Mouse (Mus musculus): ENCODE data around the gene Cplx3. TPM values are rescaled to one million over a fixed set of nuclear protein-coding genes. Genes with fewer than 3 reads are reported as not detected.

Gene Cplx3
- not detected for polyA plus RNA-seq (2015; fragmentation: Illumina TruSeq; extraction: RNeasy Lipid Tissue Mini Kit (QIAGEN cat#74804); ENCODE audit: insufficient read depth, low read depth, low replicate concordance)

DNA sequence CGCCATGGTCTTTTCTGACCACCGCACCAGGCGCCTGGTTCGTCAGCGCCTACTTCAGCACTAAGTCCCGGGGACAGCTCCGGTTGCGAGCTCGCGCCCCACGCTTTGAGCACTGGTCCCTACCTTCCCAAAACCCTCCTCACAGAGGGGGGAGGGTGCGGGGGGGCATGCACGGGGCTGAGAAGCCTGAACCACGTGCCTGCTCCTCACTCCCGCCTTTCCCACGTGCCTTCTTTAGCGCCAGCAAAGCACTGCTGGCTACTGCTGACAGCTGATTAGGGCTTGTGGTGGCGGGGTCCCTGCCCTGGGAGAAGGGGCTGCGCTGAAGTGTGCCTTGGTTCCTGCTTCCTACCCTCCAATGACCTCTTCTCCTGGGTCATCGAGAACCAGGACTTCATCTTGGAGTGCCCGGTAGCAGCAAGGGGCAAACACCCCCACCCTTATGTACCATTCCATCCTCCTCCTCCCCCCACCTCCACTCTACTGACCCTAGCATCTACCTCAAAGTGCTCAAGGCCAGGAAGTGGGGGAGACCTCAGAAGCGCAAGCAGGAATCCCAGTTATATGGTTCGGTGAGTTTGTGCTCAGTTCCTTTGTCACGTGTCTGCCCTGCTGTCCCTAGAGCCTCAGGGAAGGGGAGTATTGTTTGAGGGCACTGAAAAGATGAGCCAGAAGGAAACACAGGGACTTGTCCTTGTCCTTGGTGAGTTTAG, at the start of gene Cplx3:
TSS of gene Cplx3 (minus strand) at position 143 of the 713 bp plus-strand sequence.

DNA sequence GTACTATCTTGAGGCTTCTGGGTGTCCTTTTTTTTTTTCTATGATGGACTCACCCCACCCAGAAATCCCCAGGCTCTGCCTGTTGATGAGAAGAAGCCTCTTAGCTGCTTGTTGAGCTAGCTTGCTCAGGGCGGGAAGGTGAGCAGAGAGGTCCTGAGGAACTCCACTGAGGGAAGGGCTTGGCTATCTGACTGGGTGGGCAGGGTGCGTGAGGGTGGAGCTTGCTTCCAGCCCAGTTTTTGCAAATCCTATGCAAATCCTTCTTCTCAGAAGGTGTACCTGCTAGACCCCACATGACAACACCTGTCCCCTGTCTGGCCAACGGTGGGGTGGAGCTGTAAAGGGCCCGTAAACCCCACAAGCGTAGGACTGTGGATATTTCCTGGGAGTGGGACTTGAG, 47.2 kb upstream of the Cplx3 start, which contains the start of gene Csk:
TSS of gene Csk (minus strand) at position 349 of the 400 bp plus-strand sequence.

DNA sequence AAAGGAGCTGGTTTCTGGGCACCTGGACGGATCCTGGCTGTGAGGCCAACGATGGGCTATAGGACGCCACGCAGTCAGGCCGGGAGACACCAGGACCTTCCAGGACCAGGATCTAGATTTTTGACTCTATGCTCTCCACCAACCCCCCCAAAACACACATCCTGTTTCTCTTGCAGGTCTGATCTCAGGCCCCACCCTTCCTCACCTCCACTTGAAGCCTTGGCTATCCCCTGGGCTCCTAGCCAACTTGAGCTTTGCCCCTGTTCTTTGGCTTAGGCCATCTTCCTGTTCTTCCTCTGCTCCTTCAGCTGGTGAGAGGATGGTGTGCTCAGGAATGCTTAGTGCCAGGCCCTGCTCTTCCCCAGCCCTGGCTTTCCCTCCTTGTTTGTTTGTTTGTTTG, 14.6 kb upstream of the Cplx3 start, which contains the start of gene Lman1l:
TSS of gene Lman1l (minus strand) at position 101 of the 400 bp plus-strand sequence.

DNA sequence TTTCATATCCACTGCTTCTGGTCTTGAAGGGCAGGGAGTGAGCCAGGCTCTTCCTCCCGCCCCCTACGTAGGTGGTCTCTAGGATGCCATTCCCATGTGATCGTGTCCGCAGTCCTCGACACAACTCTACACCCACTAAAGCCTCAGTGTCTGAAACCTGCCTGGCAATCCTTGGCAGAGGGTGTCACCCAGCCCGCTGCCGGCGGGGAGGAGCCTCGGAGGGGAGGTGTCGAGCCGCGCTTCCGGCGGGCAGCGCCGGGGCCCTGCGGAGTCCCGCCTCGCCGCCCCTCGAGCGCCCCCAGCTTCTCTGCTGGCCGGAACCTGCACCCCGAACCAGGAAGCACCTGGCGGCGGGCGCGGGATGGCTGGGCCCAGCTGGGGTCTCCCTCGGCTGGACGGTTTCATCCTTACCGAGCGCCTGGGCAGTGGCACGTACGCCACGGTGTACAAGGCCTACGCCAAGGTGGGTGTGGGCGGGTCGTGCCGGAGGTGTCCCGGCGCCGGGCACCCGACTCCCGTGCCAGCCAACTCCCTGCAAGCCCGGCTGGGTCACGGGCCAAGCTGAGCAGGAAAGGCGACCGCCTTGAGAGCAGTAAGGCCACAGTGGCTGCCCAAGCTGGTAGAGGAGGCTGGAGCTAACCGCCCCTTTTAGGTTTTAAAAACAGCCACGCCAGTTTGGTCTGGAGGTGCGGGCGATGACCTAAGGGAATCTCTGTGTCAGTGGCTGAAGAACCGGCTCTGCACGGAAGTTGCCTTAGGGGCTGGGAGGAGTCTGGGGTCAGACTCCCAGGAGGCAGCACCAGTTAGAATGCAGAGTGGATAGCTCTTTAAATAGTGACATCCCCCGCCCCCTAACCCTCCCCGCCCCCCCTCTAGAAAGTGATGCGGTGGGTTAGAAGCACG, 16.6 kb downstream of the Cplx3 start, which contains the start of gene Ulk3:
TSS of gene Ulk3 (plus strand) at position 229 of the 903 bp plus-strand sequence.

DNA sequence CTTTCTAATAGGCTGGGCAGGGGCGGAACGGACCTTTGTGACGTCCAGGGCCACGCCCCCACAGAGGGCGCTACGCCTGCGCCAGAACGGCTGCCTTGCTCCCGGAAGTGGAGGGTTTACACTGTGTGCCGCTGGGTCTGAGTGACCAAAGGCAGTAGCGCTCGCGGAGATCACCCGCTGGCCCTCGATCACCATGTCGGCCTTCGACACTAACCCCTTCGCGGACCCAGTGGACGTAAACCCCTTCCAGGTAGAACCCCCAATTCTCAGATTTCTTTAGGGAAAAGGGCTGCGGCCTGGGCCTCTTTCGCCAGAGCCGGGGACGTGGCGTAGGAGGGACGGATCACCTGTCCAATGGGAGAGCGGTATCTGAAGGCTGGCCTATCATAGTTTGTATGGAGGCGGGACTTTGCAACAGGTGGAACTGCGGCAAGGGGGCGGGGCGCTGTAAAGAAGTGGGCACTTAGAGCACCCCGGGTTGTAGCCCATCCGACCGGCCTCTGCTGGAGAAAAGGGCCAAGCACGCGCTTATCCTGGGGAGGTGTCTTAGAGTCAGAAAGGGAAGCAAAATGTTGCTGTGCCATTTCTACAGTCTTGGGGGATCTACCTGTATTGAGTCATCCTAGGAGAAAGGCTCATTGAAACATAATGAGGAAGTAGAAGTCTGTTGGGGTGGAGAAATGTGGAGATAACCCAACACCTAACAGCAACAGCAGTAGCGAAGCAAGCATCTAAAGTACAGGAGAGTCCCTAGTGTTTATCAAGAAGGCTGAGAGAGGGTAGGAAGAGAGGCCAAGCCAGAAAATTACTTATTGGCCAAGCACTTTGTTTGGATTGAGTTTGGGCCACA, 45.0 kb downstream of the Cplx3 start, which contains the start of gene Scamp2:
TSS of gene Scamp2 (plus strand) at position 83 of the 850 bp plus-strand sequence.

DNA sequence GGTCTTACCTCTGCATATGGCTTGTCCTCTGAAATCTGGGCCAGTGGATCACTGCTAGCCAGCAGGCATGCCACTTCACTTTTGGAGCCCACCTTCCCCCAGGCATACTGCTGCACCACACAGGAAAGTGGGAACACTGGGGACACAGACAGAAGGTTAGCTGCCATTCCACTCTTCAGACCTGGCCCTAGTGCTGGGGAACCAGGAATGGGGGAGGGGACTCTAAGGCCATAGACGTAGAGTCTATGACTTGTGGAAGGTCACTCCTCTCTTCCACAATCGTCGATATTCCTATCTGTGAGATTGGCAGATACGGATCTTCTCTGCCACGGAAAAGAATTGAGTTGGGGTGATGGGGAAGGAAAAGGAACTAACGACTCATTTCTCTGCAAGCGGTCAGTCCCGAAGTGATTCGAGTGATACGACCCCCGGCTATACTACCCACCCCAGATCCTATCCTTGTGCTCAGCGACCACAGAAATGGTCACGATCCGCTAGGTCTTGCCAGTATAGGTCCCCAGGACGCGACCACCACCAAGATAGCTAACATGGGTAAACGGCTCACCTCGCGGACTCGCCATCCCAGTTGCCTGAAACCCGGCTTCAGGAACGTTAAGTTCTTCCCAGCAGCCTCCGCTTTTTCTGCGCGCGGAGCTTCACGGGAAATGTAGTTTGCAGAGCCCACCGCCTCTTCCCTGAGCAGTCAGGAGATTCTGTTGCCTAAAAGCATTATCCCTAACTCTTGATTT, 53.8 kb downstream of the Cplx3 start, which contains the start of gene Mpi:
TSS of gene Mpi (minus strand) at position 625 of the 749 bp plus-strand sequence.

Other genes with a start within 250 kb of the Cplx3 start
- gene Ppcdc, start 166.2 kb downstream of the Cplx3 start, polyA plus RNA-seq (2015; fragmentation: Illumina TruSeq; extraction: RNeasy Lipid Tissue Mini Kit (QIAGEN cat#74804); ENCODE audit: insufficient read depth, low read depth, low replicate concordance), result 10.4 TPM
- gene Scamp5, start 138.2 kb downstream of the Cplx3 start, polyA plus RNA-seq (2015; fragmentation: Illumina TruSeq; extraction: RNeasy Lipid Tissue Mini Kit (QIAGEN cat#74804); ENCODE audit: insufficient read depth, low read depth, low replicate concordance), result 5.3 TPM
- gene Rpp25, start 102.3 kb downstream of the Cplx3 start, polyA plus RNA-seq (2015; fragmentation: Illumina TruSeq; extraction: RNeasy Lipid Tissue Mini Kit (QIAGEN cat#74804); ENCODE audit: insufficient read depth, low read depth, low replicate concordance), result 1.4 TPM
- gene Cox5a, start 85.0 kb downstream of the Cplx3 start, polyA plus RNA-seq (2015; fragmentation: Illumina TruSeq; extraction: RNeasy Lipid Tissue Mini Kit (QIAGEN cat#74804); ENCODE audit: insufficient read depth, low read depth, low replicate concordance), result 66.9 TPM
- gene Fam219b, start 68.8 kb downstream of the Cplx3 start, polyA plus RNA-seq (2015; fragmentation: Illumina TruSeq; extraction: RNeasy Lipid Tissue Mini Kit (QIAGEN cat#74804); ENCODE audit: insufficient read depth, low read depth, low replicate concordance), result 5.0 TPM
- gene Mpi, start 53.5 kb downstream of the Cplx3 start, polyA plus RNA-seq (2015; fragmentation: Illumina TruSeq; extraction: RNeasy Lipid Tissue Mini Kit (QIAGEN cat#74804); ENCODE audit: insufficient read depth, low read depth, low replicate concordance), result 6.3 TPM
- 16.5 TPM for gene Scamp2, start 45.3 kb downstream of the Cplx3 start, polyA plus RNA-seq (2015; fragmentation: Illumina TruSeq; extraction: RNeasy Lipid Tissue Mini Kit (QIAGEN cat#74804); ENCODE audit: insufficient read depth, low read depth, low replicate concordance)
- gene Ulk3, start 16.8 kb downstream of the Cplx3 start, polyA plus RNA-seq (2015; fragmentation: Illumina TruSeq; extraction: RNeasy Lipid Tissue Mini Kit (QIAGEN cat#74804); ENCODE audit: insufficient read depth, low read depth, low replicate concordance), result 6.6 TPM
- not detected for gene Lman1l, start 14.5 kb upstream of the Cplx3 start, polyA plus RNA-seq (2015; fragmentation: Illumina TruSeq; extraction: RNeasy Lipid Tissue Mini Kit (QIAGEN cat#74804); ENCODE audit: insufficient read depth, low read depth, low replicate concordance)
- 16.6 TPM for gene Csk, start 47.4 kb upstream of the Cplx3 start, polyA plus RNA-seq (2015; fragmentation: Illumina TruSeq; extraction: RNeasy Lipid Tissue Mini Kit (QIAGEN cat#74804); ENCODE audit: insufficient read depth, low read depth, low replicate concordance)
- gene Cyp1a2, start 77.4 kb upstream of the Cplx3 start, polyA plus RNA-seq (2015; fragmentation: Illumina TruSeq; extraction: RNeasy Lipid Tissue Mini Kit (QIAGEN cat#74804); ENCODE audit: insufficient read depth, low read depth, low replicate concordance), result not detected
- 2.2 TPM for gene Cyp1a1, start 81.6 kb upstream of the Cplx3 start, polyA plus RNA-seq (2015; fragmentation: Illumina TruSeq; extraction: RNeasy Lipid Tissue Mini Kit (QIAGEN cat#74804); ENCODE audit: insufficient read depth, low read depth, low replicate concordance)
- gene Edc3, start 102.3 kb upstream of the Cplx3 start, polyA plus RNA-seq (2015; fragmentation: Illumina TruSeq; extraction: RNeasy Lipid Tissue Mini Kit (QIAGEN cat#74804); ENCODE audit: insufficient read depth, low read depth, low replicate concordance), result 2.7 TPM
- 27.2 TPM for gene Clk3, start 159.6 kb upstream of the Cplx3 start, polyA plus RNA-seq (2015; fragmentation: Illumina TruSeq; extraction: RNeasy Lipid Tissue Mini Kit (QIAGEN cat#74804); ENCODE audit: insufficient read depth, low read depth, low replicate concordance)
- 3.7 TPM for gene Arid3b, start 230.5 kb upstream of the Cplx3 start, polyA plus RNA-seq (2015; fragmentation: Illumina TruSeq; extraction: RNeasy Lipid Tissue Mini Kit (QIAGEN cat#74804); ENCODE audit: insufficient read depth, low read depth, low replicate concordance)